Mouse (Mus musculus): ENCODE data around the gene Agmo. TPM values are rescaled to one million over a fixed set of nuclear protein-coding genes. Genes with fewer than 3 reads are reported as not detected.
A peak's percentile ranks its signal among the peaks of the same experiment; 100 is the strongest.

The Agmo gene
- polyA plus RNA-seq (2012; rRNA removed): 0.34 and 0.40 TPM in 2 replicates

GRCm38 (mm10) chr12:37241566-37242021, at the start of gene Agmo:
Gene Agmo (plus strand): TSS chr12:37241641.
- H3K27me3 ChIP-seq (ENCODE audit: control insufficient read depth, insufficient read depth, low read length): no peaks in the 10 kb centered on the region
- peak within 1 kb of the TSS; percentile 56 for H3K27ac ChIP-seq (ENCODE audit: control insufficient read depth, insufficient read depth, low read depth, low read length)
- H3K4me1 ChIP-seq (ENCODE audit: control insufficient read depth, insufficient read depth, low read length): no peaks in the 10 kb centered on the region
- no peak within 1 kb of the TSS for H3K4me3 ChIP-seq (ENCODE audit: control insufficient read depth, low read depth, low read length)
- no peaks in the 10 kb centered on the region for H3K36me3 ChIP-seq (ENCODE audit: control insufficient read depth, insufficient read depth, low read length)
- no peak for TF ChIP-seq POLR2A (IDR thresholded peaks at IDR 0.05; ENCODE audit: control insufficient read depth, low read depth, low read length)
- TF ChIP-seq CTCF (IDR thresholded peaks at IDR 0.05; ENCODE audit: control insufficient read depth, insufficient read depth, insufficient replicate concordance, low read depth, low read length): no peak

- no peaks in the 10 kb centered on the region for H3K4me1 ChIP-seq (ENCODE audit: control insufficient read depth, insufficient read depth, low read length)
- H3K36me3 ChIP-seq (ENCODE audit: control insufficient read depth, insufficient read depth, low read length): no peaks in the 10 kb centered on the region
- no peaks in the 10 kb centered on the region for H3K27me3 ChIP-seq (ENCODE audit: control insufficient read depth, insufficient read depth, low read length)
- no peak overlapping the region for H3K27ac ChIP-seq (ENCODE audit: control insufficient read depth, insufficient read depth, low read depth, low read length)
- TF ChIP-seq POLR2A (IDR thresholded peaks at IDR 0.05; ENCODE audit: control insufficient read depth, low read depth, low read length): no peak
- no peak for TF ChIP-seq CTCF (IDR thresholded peaks at IDR 0.05; ENCODE audit: control insufficient read depth, insufficient read depth, insufficient replicate concordance, low read depth, low read length)
- H3K4me3 ChIP-seq (ENCODE audit: control insufficient read depth, low read depth, low read length): no peak overlapping the region
Measured at GRCm38 (mm10) chr12:37231119-37231518, 10.3 kb upstream of the Agmo start.

- Histone ChIP-seq H3K4me1 (ENCODE audit: control insufficient read depth, insufficient read depth, low read length) (no peaks in the 10 kb centered on the region), H3K27me3 (ENCODE audit: control insufficient read depth, insufficient read depth, low read length) (no peaks in the 10 kb centered on the region), H3K4me3 (ENCODE audit: control insufficient read depth, low read depth, low read length) (no peak overlapping the region), H3K27ac (ENCODE audit: control insufficient read depth, insufficient read depth, low read depth, low read length) (peak overlapping the region; percentile 56; the same call in 1 of the 2 replicates), H3K36me3 (ENCODE audit: control insufficient read depth, insufficient read depth, low read length) (no peaks in the 10 kb centered on the region)
- TF ChIP-seq CTCF (IDR thresholded peaks at IDR 0.05; ENCODE audit: control insufficient read depth, insufficient read depth, insufficient replicate concordance, low read depth, low read length): no peak
- no peak for TF ChIP-seq POLR2A (IDR thresholded peaks at IDR 0.05; ENCODE audit: control insufficient read depth, low read depth, low read length)
Measured at GRCm38 (mm10) chr12:37240975-37241565, 371 bp upstream of the Agmo start.

GRCm38 (mm10) chr12:37242484-37242883, 1.0 kb downstream of the Agmo start:
- H3K27me3 ChIP-seq (ENCODE audit: control insufficient read depth, insufficient read depth, low read length): no peaks in the 10 kb centered on the region
- H3K4me1 ChIP-seq (ENCODE audit: control insufficient read depth, insufficient read depth, low read length): no peaks in the 10 kb centered on the region
- no peak overlapping the region for H3K27ac ChIP-seq (ENCODE audit: control insufficient read depth, insufficient read depth, low read depth, low read length)
- TF ChIP-seq CTCF (IDR thresholded peaks at IDR 0.05; ENCODE audit: control insufficient read depth, insufficient read depth, insufficient replicate concordance, low read depth, low read length) (no peak), POLR2A (IDR thresholded peaks at IDR 0.05; ENCODE audit: control insufficient read depth, low read depth, low read length) (no peak)
- no peaks in the 10 kb centered on the region for H3K36me3 ChIP-seq (ENCODE audit: control insufficient read depth, insufficient read depth, low read length)
- no peak overlapping the region for H3K4me3 ChIP-seq (ENCODE audit: control insufficient read depth, low read depth, low read length)

- no peaks in the 10 kb centered on the region for H3K4me1 ChIP-seq (ENCODE audit: control insufficient read depth, insufficient read depth, low read length)
- H3K4me3 ChIP-seq (ENCODE audit: control insufficient read depth, low read depth, low read length): no peak overlapping the region
- TF ChIP-seq POLR2A (IDR thresholded peaks at IDR 0.05; ENCODE audit: control insufficient read depth, low read depth, low read length) (no peak), CTCF (IDR thresholded peaks at IDR 0.05; ENCODE audit: control insufficient read depth, insufficient read depth, insufficient replicate concordance, low read depth, low read length) (no peak)
- H3K27ac ChIP-seq (ENCODE audit: control insufficient read depth, insufficient read depth, low read depth, low read length): no peak overlapping the region
- H3K27me3 ChIP-seq (ENCODE audit: control insufficient read depth, insufficient read depth, low read length): no peaks in the 10 kb centered on the region
- H3K36me3 ChIP-seq (ENCODE audit: control insufficient read depth, insufficient read depth, low read length): no peaks in the 10 kb centered on the region
Measured at GRCm38 (mm10) chr12:37244876-37245275, 3.4 kb downstream of the Agmo start.

GRCm38 (mm10) chr12:37251688-37252087, 10.2 kb downstream of the Agmo start:
- H3K27ac ChIP-seq (ENCODE audit: control insufficient read depth, insufficient read depth, low read depth, low read length): no peak overlapping the region
- TF ChIP-seq CTCF (IDR thresholded peaks at IDR 0.05; ENCODE audit: control insufficient read depth, insufficient read depth, insufficient replicate concordance, low read depth, low read length) (no peak), POLR2A (IDR thresholded peaks at IDR 0.05; ENCODE audit: control insufficient read depth, low read depth, low read length) (no peak)
- no peaks in the 10 kb centered on the region for H3K27me3 ChIP-seq (ENCODE audit: control insufficient read depth, insufficient read depth, low read length)
- no peaks in the 10 kb centered on the region for H3K4me1 ChIP-seq (ENCODE audit: control insufficient read depth, insufficient read depth, low read length)
- H3K36me3 ChIP-seq (ENCODE audit: control insufficient read depth, insufficient read depth, low read length): no peaks in the 10 kb centered on the region
- no peak overlapping the region for H3K4me3 ChIP-seq (ENCODE audit: control insufficient read depth, low read depth, low read length)

GRCm38 (mm10) chr12:37257099-37257498, 15.7 kb downstream of the Agmo start:
- Histone ChIP-seq H3K27me3 (ENCODE audit: control insufficient read depth, insufficient read depth, low read length) (no peaks in the 10 kb centered on the region), H3K36me3 (ENCODE audit: control insufficient read depth, insufficient read depth, low read length) (no peaks in the 10 kb centered on the region), H3K4me3 (ENCODE audit: control insufficient read depth, low read depth, low read length) (no peak overlapping the region), H3K27ac (ENCODE audit: control insufficient read depth, insufficient read depth, low read depth, low read length) (no peak overlapping the region), H3K4me1 (ENCODE audit: control insufficient read depth, insufficient read depth, low read length) (no peaks in the 10 kb centered on the region)
- TF ChIP-seq POLR2A (IDR thresholded peaks at IDR 0.05; ENCODE audit: control insufficient read depth, low read depth, low read length): no peak
- TF ChIP-seq CTCF (IDR thresholded peaks at IDR 0.05; ENCODE audit: control insufficient read depth, insufficient read depth, insufficient replicate concordance, low read depth, low read length): no peak

All from testis, adult 2 months (tissue).